Mouse (Mus musculus) mature B cell (primary cell): Measurements from ENCODE around the gene Iqsec1.

Experiments used
- in situ Hi-C: fragments of 300-500 bp; cut with MboI; formaldehyde crosslinking; loops from 2 replicates; pipeline ENCODE4 v1.14.3; 2019

Iqsec1 gene

DNA sequence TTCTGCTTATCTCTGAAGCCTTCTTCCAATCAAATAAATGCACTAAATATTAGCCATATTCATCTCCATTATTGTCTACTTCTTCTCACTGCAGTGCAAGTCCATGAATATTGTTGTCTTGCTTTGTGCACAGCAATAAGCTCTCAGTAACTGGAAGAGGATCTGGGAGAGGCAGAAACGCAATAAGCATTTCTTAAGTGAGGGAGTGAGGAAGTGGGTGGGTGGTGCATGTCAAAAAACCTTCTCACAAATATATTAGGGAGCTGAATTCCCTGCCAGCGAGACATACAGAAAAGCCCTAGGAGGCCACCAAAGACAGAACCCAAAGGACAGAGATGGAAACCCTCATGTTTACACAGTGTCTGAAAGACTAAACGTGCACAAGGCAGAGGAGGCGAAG is 35.1 kb downstream of the Iqsec1 start:
- in situ Hi-C loops = no loop called here

DNA sequence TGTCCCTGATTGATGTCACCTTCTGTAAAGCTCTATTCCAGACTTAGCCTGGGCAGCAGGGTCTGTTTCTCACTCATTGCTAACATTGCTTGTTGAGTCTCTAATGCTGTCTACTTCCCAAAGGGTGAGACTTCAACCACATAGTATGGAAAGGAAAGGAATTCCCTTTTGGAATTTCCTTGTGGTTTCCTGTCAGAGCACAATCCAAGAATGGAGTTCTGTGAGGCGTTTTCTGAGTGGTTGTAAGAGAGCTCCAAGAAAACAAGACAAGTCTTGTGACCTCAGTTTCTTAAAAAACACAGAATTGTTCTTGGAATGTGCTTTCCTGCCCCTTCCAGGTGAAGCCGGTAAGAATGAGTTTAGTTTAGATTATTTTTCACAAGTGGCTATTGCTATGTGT is 37.5 kb downstream of the Iqsec1 start:
- in situ Hi-C loops = no loop called here

DNA sequence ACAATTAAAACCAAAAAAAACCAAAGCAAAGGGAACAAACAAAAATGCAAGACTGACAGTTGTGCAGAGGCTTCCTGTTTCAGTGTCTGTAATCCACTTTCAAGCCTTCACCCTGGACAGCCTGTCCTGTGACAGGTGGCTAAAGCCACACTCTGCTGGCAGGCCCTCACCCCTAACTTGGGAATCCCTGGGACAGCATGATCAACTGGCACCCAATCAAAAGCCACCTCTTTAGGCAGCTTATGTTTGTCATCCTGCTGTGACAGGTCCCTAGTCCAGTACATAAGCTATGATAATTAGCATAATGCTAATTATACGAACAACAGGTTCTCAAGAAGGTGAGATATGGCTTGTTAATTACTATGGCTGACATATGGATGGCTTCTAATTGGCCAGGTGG is 40.4 kb downstream of the Iqsec1 start:
- in situ Hi-C loops = no loop called here

DNA sequence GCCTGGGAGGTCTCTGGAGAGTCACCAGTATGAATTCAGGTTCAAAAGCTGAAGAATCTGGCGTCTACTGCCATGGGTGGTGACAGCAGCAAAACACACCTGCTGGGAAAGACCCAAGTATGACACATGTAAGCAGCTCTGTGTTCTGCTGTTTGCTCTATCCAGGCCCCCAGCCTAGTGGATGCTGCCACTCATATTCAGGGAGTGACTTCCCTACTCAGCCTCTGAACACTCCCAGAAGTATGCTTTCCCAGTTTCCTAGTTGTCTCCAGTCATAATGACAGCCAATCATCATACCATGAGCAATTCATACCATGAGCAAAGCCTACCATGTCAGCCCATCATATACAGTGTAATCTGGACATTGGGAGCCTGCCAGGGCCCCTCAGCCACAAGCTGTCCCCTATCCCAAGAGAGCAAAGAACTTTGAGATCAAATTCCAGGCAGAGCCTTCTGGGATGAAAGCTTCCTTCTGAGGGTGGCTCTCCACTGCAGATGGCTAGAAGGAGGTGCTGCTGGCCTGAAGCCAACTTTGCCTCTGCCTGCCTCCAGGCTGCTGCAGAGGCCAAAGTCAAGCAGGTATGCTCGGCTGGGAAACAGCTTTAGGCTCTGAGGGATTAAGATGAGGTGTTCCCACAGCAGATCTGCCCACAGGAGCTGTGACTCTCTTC is 42.8 kb downstream of the Iqsec1 start:
- in situ Hi-C loops = no loop called here

DNA sequence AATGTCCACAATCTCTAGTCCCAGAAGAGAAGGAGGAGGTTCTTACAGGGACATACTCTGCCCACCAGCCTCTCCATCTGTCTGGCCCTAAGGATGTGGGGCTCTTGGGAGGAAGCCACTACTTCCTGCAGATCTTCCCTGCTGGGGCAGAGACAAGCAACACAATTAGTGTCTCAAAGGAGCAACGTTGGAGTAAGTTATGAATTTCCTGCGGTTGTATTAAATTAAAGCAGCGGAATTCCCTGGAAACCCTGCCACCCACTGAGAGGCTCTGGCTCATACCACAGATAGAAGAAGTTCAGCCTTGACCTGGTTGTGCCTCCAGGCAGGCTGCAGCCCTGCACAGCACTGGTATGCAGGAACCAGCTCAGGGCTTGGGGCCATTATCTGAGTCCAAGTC is 47.2 kb downstream of the Iqsec1 start:
- in situ Hi-C loops = no loop called here

DNA sequence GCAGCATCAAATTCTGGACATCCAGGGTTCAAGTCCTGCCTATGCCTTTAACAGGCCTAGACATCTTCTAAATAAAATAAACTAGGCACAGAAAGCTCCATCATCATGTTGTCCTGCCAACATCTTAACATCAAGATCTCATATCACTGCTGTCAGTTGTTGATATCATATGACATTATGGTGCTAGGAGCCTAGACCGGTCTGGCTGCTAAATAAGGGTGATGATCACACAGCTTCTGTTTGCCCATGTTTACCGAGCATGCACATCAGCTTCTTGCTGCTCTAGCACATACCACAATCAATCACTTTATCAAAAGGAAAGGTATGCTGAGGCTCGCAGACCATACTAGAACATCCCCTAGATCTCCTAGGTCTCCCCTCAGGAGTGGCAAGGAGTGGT is 54.8 kb downstream of the Iqsec1 start:
- in situ Hi-C loops = no loop called here

DNA sequence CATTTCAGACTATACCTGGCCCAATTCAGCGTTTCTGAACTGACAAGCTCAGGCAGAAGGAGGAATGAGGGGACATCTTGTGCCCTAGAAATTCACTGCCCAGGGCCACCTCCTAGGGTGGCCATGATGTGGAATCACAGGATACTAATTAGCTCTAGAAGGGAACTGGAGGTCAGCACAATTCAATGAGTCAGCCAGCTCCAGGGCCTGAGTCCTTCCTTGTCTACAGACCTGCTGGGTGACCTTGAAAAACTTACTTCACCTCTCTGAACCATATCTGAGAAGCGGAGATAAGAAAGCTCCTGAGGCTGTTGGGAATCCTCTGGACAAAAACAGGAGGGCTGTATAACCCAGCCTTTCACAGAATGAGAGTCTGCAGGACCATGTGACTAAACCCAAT is 59.7 kb downstream of the Iqsec1 start:
- in situ Hi-C loops = no loop called here

DNA sequence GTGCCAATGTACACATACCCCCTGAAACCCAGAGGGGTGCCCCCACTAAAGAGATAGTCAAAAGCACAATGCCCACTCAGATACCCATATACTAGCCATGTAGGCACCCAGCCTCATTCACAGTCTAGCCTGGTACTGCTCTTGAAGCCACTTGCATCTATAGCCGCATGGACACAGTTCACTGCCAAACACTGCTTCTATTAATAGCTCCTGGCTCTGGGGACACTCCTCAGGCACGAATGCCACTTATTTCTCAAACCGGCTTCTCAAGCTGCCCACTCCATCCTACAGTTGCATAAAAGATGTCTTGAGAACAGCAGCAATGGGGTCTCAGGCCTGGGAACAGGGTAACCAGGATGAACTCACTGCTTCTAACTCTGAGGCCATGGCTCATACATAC is 63.0 kb downstream of the Iqsec1 start:
- in situ Hi-C loops = no loop called here

DNA sequence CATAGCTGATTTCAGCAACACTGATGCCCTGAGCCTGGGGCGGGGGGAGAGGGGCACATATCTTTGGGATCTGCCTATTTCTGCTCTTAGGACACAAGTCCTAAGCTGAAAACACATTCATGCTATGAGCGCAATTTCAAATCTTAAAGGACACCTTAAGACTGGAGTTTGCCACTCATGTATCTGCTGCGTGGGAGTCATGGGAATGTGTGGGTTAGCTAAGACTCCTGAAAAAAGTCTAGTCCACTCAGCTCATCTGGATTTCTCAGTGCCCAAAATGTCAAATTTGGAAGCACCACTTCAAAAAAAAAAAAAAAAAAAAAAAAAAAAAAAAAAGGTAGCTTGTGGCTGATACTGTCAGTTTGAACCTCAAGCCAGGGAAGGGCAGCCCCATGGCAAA is 63.7 kb downstream of the Iqsec1 start:
- in situ Hi-C loops = no loop called here

DNA sequence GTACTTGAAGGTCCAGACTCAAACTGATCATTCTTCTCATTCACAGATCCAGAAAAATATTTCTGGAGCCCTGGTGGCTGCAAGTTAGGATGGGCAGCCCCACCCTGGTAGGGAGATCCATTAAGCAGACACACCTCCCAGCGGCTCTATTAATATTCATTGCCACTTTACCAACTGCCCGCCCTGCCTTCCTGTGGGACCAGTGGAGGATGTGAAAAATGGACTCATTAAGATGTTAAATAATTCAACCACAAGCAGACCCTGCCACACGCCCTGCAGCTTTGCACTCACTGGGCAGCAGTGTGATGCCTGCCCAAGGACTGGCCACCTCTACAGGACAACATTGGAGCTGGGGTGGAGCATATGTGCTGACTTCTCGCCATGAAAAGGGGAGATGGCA is 64.1 kb downstream of the Iqsec1 start:
- in situ Hi-C loops = no loop called here

DNA sequence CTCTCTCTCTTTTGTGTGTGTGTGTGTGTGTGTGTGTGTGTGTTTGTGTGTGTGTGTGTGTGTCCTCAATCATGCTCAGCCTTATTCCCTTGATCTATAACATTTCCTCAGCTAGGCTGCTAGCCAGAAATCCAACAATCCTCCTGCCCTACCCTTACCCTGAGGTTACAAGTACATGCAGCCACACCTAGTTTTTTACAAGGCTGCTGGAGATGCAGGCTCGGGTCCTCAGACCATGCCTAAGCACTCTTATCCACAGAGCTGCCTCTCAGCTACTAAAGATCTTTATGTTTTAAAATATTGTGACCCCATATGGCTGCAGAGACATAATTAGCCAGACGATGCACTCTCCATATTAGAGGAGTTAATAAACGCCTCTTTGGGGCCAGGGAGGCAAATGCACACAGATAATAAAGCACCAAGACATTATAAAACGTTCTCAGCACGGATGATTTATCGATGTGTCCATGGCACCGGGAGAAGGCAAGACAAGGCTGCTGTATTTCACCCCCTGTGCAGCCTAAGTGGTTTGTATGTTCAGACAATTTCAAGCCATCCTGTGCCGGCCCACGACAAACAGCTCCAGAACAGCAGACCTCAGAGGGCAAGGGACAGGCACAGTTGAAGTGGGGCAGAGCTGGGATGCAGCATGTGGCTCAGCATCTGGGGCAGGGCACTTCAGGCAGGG is 67.1 kb downstream of the Iqsec1 start:
- in situ Hi-C loops = no loop called here

DNA sequence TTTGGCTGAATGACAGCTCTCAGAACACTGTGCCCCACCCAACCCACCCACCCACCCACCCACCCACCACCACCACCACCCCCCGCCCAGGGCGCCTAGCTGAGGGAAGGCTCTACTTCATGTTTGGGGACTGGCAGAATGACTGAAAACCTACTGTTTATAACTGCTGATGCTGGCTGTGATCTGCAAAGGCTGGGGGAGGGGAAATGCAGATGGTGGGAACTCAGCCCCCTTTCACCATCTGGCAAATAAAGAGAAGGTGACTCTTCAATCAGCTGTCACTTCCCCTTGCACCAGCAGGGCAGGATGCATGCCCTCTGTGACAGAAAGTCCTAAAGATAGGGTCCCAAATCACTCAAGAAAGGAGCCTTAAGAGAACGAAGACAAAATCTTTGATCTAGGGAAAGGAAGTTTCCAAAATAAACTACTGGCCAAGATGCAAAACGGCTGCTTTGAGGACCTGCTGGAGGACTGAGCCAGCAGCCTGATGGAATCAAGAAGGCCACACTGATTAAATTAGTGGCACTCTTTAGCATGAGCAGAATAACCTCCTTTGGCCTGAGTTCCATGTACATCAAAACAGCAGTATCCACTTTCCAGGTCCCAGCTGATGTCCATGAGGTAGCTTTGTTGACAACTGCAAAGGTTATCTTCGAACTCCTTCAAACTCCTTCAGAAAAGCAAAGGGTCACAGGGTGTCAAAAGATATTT is 67.8 kb downstream of the Iqsec1 start:
- in situ Hi-C loops = no loop called here

DNA sequence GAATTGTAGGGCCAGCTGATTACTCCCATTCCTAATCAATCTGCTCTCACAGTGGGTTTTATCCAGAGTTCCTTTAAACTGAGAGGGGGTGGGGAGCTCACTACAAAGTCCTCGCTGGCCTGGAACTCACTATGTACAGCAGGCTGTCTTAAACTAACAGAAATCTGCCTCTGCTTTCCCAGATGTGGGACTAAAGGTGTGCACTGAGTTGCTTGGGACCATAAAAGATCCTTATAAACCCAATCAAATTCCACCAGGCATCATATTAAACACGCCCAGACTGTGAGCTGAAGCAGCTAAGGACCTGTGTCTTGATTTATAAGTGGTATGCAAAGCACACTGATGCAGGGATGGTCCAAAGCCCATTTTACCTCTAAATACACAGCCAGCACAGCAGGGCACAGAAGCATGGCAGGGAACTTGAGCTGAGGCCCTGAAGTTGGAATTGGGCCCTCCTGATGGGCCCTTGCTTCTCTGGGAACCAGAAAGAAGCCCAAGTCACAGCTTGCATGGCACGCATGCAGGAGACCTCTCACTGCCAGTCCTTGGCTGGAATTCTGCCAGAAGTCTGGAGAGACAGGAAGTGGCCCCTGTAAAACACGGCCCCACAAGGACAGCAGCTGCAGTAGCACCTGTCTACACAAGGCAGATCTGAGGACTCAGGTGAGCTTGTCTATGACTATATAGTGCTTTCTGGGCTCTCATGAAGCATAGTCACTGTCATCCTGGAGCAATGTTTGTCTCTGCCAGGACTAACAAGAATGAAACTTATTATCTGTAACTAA is 68.7 kb downstream of the Iqsec1 start:
- in situ Hi-C loops = no loop called here

DNA sequence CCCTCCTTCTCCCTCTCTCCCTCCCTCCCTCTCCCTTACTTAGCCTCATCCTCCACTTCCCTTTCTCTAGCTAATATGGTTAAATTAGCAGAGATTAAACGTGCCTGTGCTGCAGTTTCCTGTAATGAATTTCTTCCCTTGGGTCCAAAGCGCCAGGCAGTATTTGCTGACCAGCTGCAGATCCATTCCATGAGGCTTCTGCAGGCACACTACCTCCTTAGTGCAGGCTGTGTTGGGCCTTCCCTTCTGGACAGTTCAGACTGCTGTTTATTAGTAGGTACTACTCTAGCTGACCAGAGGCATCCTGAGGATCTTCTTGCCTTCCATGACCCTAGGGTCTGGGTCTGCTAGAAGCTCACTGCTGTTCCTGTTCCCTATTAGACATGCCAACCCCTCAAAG is 72.9 kb downstream of the Iqsec1 start:
- in situ Hi-C loops = no loop called here

DNA sequence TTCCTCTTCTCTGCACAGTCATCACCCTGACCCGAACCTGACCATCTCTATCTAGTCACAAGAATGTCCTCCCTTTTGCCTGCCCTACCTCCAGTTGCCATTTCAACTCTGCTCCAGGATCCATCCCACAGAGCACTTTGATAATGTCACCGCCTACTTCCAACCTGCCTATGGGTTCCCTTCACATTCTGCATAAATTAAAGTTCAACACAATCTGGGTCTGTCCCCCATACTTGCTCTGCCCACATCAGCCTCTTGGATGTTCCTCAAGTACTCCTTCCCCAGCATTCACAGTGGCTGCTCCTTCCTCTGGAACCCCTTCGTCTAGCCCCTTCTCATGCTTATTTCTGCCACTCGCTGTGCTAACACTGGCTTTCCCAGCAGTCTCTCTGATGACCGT is 74.7 kb downstream of the Iqsec1 start:
- in situ Hi-C loops = no loop called here

DNA sequence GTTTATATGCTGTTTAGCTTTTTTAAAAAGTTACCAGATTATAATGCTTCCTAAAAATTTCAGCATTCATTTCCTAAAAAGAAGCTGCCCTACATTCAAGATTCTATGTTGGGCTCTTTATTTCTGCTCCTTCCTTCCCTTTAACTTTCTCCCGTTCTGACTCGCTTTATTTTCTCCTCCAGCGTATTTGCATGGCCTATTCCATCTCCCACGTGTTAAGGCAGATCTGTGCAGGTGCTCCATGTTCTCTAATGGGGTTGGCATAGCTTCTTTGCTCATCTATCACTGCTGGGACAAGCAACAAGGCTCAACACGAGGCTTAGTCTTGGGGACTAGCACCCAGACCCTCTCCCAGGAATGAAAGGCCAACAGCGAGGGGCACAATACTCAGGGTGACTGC is 75.7 kb downstream of the Iqsec1 start:
- in situ Hi-C loops = no loop called here

DNA sequence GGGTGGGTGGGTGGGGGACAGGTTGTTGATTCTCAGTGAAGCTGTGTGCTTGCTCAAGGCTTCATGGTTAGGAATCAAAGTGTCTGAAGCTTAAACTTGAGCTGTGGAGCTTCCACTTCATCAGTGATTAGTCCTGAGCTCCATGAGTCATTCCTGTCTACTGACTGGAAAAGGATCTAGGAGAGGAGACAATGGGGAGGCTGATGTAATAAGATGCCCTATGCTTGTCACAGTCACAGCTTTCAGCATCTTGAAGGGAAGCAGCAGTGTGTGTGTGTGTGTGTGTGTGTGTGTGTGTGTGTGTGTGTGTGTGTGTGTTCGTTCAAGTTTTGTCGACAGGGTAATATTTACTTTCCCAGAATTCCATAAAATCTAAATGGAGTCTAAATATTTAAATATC is 84.3 kb downstream of the Iqsec1 start:
- in situ Hi-C loops = no loop called here

DNA sequence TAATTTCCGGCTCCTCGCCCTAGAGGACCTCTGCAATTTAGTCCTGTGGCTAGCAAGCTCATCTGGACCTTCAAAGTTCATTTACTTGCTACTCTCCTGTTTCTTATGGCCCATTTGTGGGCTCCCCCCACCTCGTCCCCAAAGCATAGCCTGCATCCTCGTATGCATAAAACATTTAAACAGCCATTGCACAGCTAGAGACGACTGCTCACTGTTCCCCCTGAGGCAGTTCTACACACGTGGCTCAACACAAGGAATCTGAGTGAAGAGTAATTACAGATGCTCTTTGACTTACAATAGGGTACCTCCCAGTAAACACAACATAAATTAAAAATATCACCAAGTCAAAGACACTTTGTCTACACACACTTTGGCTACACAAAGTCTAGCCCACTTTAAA is 88.2 kb downstream of the Iqsec1 start:
- in situ Hi-C loops = no loop called here

DNA sequence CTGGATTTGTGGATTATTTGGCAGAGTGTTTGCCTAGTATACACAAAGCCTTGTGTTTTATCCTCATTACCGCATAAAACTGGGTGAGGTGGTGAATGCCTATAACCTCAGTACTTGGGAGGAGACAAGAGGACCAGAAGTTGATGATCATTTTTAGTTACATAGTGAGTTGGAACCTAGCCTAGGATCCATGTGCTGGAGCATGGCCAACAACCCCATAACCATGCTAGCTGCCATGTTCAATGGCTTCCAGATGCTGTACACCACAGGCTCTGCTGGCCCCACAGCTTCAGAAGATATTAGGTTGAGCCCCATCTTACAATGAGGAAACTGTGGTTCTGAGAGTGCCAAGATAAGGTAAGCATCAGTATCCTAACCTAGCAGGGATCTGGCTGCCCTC is 89.2 kb downstream of the Iqsec1 start:
- in situ Hi-C loops = no loop called here

DNA sequence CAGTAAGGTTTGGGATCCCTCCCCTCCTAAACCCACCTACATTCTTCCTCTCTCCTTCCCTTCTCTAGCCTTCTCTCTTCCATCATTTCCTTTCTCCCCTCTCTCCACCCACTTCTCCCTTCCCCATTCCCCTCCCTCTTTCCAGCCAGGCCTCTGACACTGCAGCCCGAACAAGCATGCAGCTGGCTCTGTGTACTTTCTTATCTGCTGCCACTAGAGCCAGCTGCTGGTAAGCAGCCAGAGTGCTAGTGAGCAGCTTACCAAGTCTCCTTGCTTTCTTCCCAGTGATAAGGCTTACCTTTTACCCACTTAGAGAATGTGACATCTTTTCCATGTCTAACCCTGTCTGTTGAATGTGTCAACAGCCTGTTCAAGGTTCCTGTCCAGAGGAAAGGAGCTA is 90.4 kb downstream of the Iqsec1 start:
- in situ Hi-C loops = no loop called here

DNA sequence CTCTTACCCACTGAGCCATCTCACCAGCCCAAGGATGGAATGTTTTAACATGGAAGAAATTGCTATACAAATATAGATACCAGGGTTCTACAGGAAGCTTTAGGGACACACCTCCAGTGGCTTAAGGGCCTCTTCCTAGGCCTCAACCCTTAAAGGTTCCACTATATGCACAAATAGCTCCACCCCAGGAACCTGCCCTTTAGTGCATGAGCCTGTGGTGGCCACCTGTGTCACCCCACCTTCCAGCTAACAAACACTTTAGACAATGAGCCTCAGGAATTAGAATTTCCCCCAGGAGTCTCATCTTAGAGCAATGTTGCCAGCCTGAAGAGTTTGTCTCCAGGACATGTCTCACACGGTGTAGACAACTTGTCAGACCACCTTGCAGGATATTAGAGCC is 96.1 kb downstream of the Iqsec1 start:
- in situ Hi-C loops = no loop called here
